ENCODE assay signal across 24 mouse cellular contexts in genomic region chr3:122747921-122748700, GRCm38 (mm10). TPM values are rescaled to one million over a fixed set of nuclear protein-coding genes. Genes with fewer than 3 reads are reported as not detected.
DNase-seq lines count a peak whose midpoint lies in the region; ATAC-seq and TF ChIP-seq lines count a peak whose summit lies in the region.
"Had no signal": no experiment of that assay in that cellular context is flagged by ENCODE, and none has a peak within 500 bp of the region (broad histone marks: within the 10 kb centered on the region; RNA-seq: fewer than 3 reads in every experiment).

No protein-coding gene starts in this region.

- peak; percentile 68 for DNase-seq in heart, adult 11 months
- peak; percentile 37 for DNase-seq in midbrain, embryonic 14.5 days
- peak; percentile 8 for DNase-seq in R1 (ENCODE audit: low read depth, low spot score)
- DNase-seq in brain, embryonic 14.5 days (ENCODE audit: low read depth), result peak; percentile 66
- DNase-seq in hindbrain, embryonic 10.5 days (ENCODE audit: low spot score), result no peak
- DNase-seq: adrenal gland, adult 2 months; adrenal gland, postnatal 25 days; cerebellum, adult 18-20 months; cerebellum, adult 9-10 months; cerebellum, postnatal 14 days; gastrocnemius, adult 2 months; gastrocnemius, postnatal 14 days; heart, adult 18-20 months; heart, postnatal 14 days; heart, postnatal 4 days had no signal

- H3K9me3 ChIP-seq in heart, embryonic 11.5 days (replicated peaks; ENCODE audit: control insufficient read depth, low read length), result peaks cover 9% of the 10 kb centered on the region; the same call in 1 of the 2 replicates
- H3K9me3 ChIP-seq in midbrain, embryonic 14.5 days (ENCODE audit: control insufficient read depth, low read length), result peaks cover 13% of the 10 kb centered on the region
- H3K9me3 ChIP-seq in midbrain, embryonic 15.5 days, result no peaks in the 10 kb centered on the region
- peaks cover 12% of the 10 kb centered on the region for H3K9me3 ChIP-seq in hindbrain, embryonic 10.5 days
- H3K9me3 ChIP-seq: hindbrain, embryonic 12.5 days had no signal

- no peak for TF ChIP-seq CTCF in brain, embryonic 14.5 days (IDR thresholded peaks at IDR 0.05; ENCODE audit: borderline replicate concordance, extremely low read depth, insufficient read depth, insufficient read length)

- no peak overlapping the region for H3K4me3 ChIP-seq in heart, embryonic 11.5 days (ENCODE audit: low read depth, low read length)
- H3K4me3 ChIP-seq in midbrain, embryonic 14.5 days (replicated peaks; ENCODE audit: low read depth, low read length), result no peak overlapping the region
- no peak overlapping the region for H3K4me3 ChIP-seq in midbrain, embryonic 15.5 days
- H3K4me3 ChIP-seq in hindbrain, embryonic 10.5 days, result no peak overlapping the region
- H3K4me3 ChIP-seq: forebrain, embryonic 10.5 days; gastrocnemius, adult 2 months; heart, embryonic 13.5 days; hindbrain, embryonic 12.5 days; hindbrain, embryonic 15.5 days had no signal

- no peaks in the 10 kb centered on the region for H3K27me3 ChIP-seq in heart, embryonic 11.5 days (ENCODE audit: control insufficient read depth, insufficient read depth, low read length)
- H3K27me3 ChIP-seq in midbrain, embryonic 14.5 days (ENCODE audit: control insufficient read depth, insufficient read depth, low read length), result no peaks in the 10 kb centered on the region
- no peaks in the 10 kb centered on the region for H3K27me3 ChIP-seq in midbrain, embryonic 15.5 days (replicated peaks)
- no peaks in the 10 kb centered on the region for H3K27me3 ChIP-seq in hindbrain, embryonic 10.5 days (ENCODE audit: insufficient read depth, poor library complexity, severe bottlenecking)
- H3K27me3 ChIP-seq: heart, embryonic 13.5 days; hindbrain, embryonic 12.5 days; hindbrain, embryonic 15.5 days had no signal

- no peaks in the 10 kb centered on the region for H3K4me1 ChIP-seq in heart, embryonic 11.5 days (ENCODE audit: control insufficient read depth, insufficient read depth, low read length)
- no peaks in the 10 kb centered on the region for H3K4me1 ChIP-seq in midbrain, embryonic 14.5 days (ENCODE audit: control insufficient read depth, insufficient read depth, low read length)
- no peaks in the 10 kb centered on the region for H3K4me1 ChIP-seq in midbrain, embryonic 15.5 days
- no peaks in the 10 kb centered on the region for H3K4me1 ChIP-seq in hindbrain, embryonic 10.5 days (replicated peaks)
- H3K4me1 ChIP-seq: forebrain, embryonic 10.5 days; heart, embryonic 13.5 days; hindbrain, embryonic 12.5 days; hindbrain, embryonic 15.5 days had no signal

- no peak overlapping the region for H3K9ac ChIP-seq in heart, embryonic 11.5 days (ENCODE audit: low read depth, low read length)
- H3K9ac ChIP-seq in midbrain, embryonic 14.5 days (replicated peaks; ENCODE audit: low read length), result no peak overlapping the region
- no peak overlapping the region for H3K9ac ChIP-seq in midbrain, embryonic 15.5 days
- H3K9ac ChIP-seq: heart, embryonic 13.5 days; hindbrain, embryonic 12.5 days; hindbrain, embryonic 15.5 days had no signal

- ATAC-seq in heart, embryonic 11.5 days (replicated peaks; ENCODE audit: insufficient number of reproducible peaks, low FRiP score, low TSS enrichment), result no peak
- no peak for ATAC-seq in midbrain, embryonic 14.5 days (ENCODE audit: low FRiP score, low TSS enrichment)
- no peak; the same call in 1 of the 2 replicates for ATAC-seq in midbrain, embryonic 15.5 days (replicated peaks)
- ATAC-seq: CD4-positive, CD25-positive, alpha-beta regulatory T cell, adult 4 months; forebrain, embryonic 16.5 days; intestine, postnatal 0 days had no signal

- no peaks in the 10 kb centered on the region for H3K36me3 ChIP-seq in heart, embryonic 11.5 days (ENCODE audit: control insufficient read depth, insufficient read depth, low read length)
- H3K36me3 ChIP-seq in midbrain, embryonic 14.5 days (ENCODE audit: control insufficient read depth, insufficient read depth, low read length), result no peaks in the 10 kb centered on the region
- H3K36me3 ChIP-seq in midbrain, embryonic 15.5 days (replicated peaks), result no peaks in the 10 kb centered on the region
- peaks cover 28% of the 10 kb centered on the region for H3K36me3 ChIP-seq in hindbrain, embryonic 10.5 days
- H3K36me3 ChIP-seq: hindbrain, embryonic 12.5 days; hindbrain, embryonic 15.5 days had no signal

- no peak overlapping the region for H3K4me2 ChIP-seq in heart, embryonic 11.5 days
- no peak overlapping the region for H3K4me2 ChIP-seq in midbrain, embryonic 14.5 days (ENCODE audit: low read length)
- H3K4me2 ChIP-seq in midbrain, embryonic 15.5 days, result no peak overlapping the region
- H3K4me2 ChIP-seq: heart, embryonic 13.5 days; hindbrain, embryonic 12.5 days; hindbrain, embryonic 15.5 days had no signal

- WGBS in heart, embryonic 11.5 days (ENCODE audit: insufficient replicate concordance), result 82% methylated on average over 9 of the region's 9 CpGs
- 80% methylated on average over 9 of the region's 9 CpGs for WGBS in midbrain, embryonic 14.5 days
- 73% methylated on average over 9 of the region's 9 CpGs for WGBS in midbrain, embryonic 15.5 days
- whole genome bisulfite sequencing in hindbrain, embryonic 10.5 days, result 85% methylated on average over 9 of the region's 9 CpGs

- no peak overlapping the region for H3K27ac ChIP-seq in heart, embryonic 11.5 days (ENCODE audit: low read depth, low read length)
- no peak overlapping the region for H3K27ac ChIP-seq in midbrain, embryonic 14.5 days (replicated peaks; ENCODE audit: low read depth, low read length)
- no peak overlapping the region for H3K27ac ChIP-seq in midbrain, embryonic 15.5 days
- no peak overlapping the region for H3K27ac ChIP-seq in hindbrain, embryonic 10.5 days
- H3K27ac ChIP-seq: forebrain, embryonic 10.5 days; gastrocnemius, adult 2 months; heart, embryonic 13.5 days; hindbrain, embryonic 12.5 days; hindbrain, embryonic 15.5 days had no signal

- no peak for TF ChIP-seq POLR2A in brain, embryonic 14.5 days (IDR thresholded peaks at IDR 0.05; ENCODE audit: borderline replicate concordance, extremely low read depth, insufficient read depth, insufficient read length, poor library complexity, severe bottlenecking)

RNA-seq across cellular contexts. Expression of gene Pde5a, which starts 19.4 kb away (rescaled TPM):
- polyA plus RNA-seq in heart, embryonic 11.5 days (2014; fragmentation: Nextera tagmentation; extraction: Ambion mirVana), result 3.1 and 4.5 TPM in 2 replicates
- polyA plus RNA-seq in midbrain, embryonic 14.5 days (2014; fragmentation: Nextera tagmentation; extraction: Ambion mirVana), result 2.3 and 3.4 TPM in 2 replicates
- polyA plus RNA-seq in midbrain, embryonic 15.5 days (2015; fragmentation: Nextera tagmentation; extraction: Ambion mirVana), result 1.9 TPM in 2 replicates
- polyA plus RNA-seq in brain, embryonic 14.5 days (2012; rRNA removed), result 5.0 and 6.2 TPM in 2 replicates
- polyA plus RNA-seq in hindbrain, embryonic 10.5 days (2016; fragmentation: Nextera tagmentation; extraction: Ambion mirVana), result 2.9 and 3.4 TPM in 2 replicates
